8 mouse cellular contexts compared by ENCODE assay signal in genomic region chr14:103694295-103694694, GRCm38 (mm10). TPM values are rescaled to one million over a fixed set of nuclear protein-coding genes. Genes with fewer than 3 reads are reported as not detected.
DNase-seq lines count a peak whose midpoint lies in the region; ATAC-seq and TF ChIP-seq lines count a peak whose summit lies in the region.

No protein-coding gene starts in this region.

- H3K27ac ChIP-seq in intestine, embryonic 14.5 days (ENCODE audit: low read depth), result no peak overlapping the region
- no peak overlapping the region for H3K27ac ChIP-seq in intestine, embryonic 16.5 days (ENCODE audit: low read length)
- no peak overlapping the region for H3K27ac ChIP-seq in bone marrow, adult 2 months (ENCODE audit: control insufficient read depth, insufficient read depth, low read depth, low read length, poor library complexity)
- no peak overlapping the region for H3K27ac ChIP-seq in embryonic fibroblast, embryonic 13.5 days (ENCODE audit: insufficient read depth, low read length)
- no peak overlapping the region for H3K27ac ChIP-seq in kidney, embryonic 16.5 days (ENCODE audit: low read length)
- no peak overlapping the region for H3K27ac ChIP-seq in midbrain, embryonic 11.5 days (ENCODE audit: low read depth, low read length)
- H3K27ac ChIP-seq in stomach, postnatal 0 days (replicated peaks), result no peak overlapping the region

- H3K9ac ChIP-seq in intestine, embryonic 14.5 days (ENCODE audit: low read length), result no peak overlapping the region
- no peak overlapping the region for H3K9ac ChIP-seq in intestine, embryonic 16.5 days (ENCODE audit: low read depth, low read length)
- H3K9ac ChIP-seq in kidney, embryonic 16.5 days (replicated peaks; ENCODE audit: low read length), result no peak overlapping the region
- H3K9ac ChIP-seq in midbrain, embryonic 11.5 days (ENCODE audit: low read length), result no peak overlapping the region
- H3K9ac ChIP-seq in stomach, postnatal 0 days (ENCODE audit: low read length), result no peak overlapping the region

- no peaks in the 10 kb centered on the region for H3K4me1 ChIP-seq in intestine, embryonic 14.5 days (replicated peaks; ENCODE audit: control insufficient read depth, insufficient read depth, low read length)
- no peaks in the 10 kb centered on the region for H3K4me1 ChIP-seq in intestine, embryonic 16.5 days (ENCODE audit: control insufficient read depth, insufficient read depth, low read length)
- no peaks in the 10 kb centered on the region for H3K4me1 ChIP-seq in bone marrow, adult 2 months (ENCODE audit: control insufficient read depth, insufficient read depth, low read length)
- H3K4me1 ChIP-seq in embryonic fibroblast, embryonic 13.5 days (ENCODE audit: control insufficient read depth, insufficient read depth, low read length), result no peaks in the 10 kb centered on the region
- no peaks in the 10 kb centered on the region for H3K4me1 ChIP-seq in kidney, embryonic 16.5 days (ENCODE audit: insufficient read depth, low read length)
- H3K4me1 ChIP-seq in midbrain, embryonic 11.5 days (ENCODE audit: control insufficient read depth, insufficient read depth, low read length), result no peaks in the 10 kb centered on the region
- no peaks in the 10 kb centered on the region for H3K4me1 ChIP-seq in stomach, postnatal 0 days (replicated peaks; ENCODE audit: control insufficient read depth, insufficient read depth)

- peak; percentile 36; the same call in 1 of the 2 replicates for ATAC-seq in intestine, embryonic 14.5 days (replicated peaks; ENCODE audit: low FRiP score, low TSS enrichment, low read depth)
- no peak for ATAC-seq in intestine, embryonic 16.5 days
- ATAC-seq in kidney, embryonic 16.5 days (ENCODE audit: low FRiP score, low TSS enrichment), result peak; percentile 27; the same call in 1 of the 2 replicates
- peak; percentile 48; the same call in 1 of the 2 replicates for ATAC-seq in midbrain, embryonic 11.5 days (ENCODE audit: low FRiP score)
- ATAC-seq in stomach, postnatal 0 days (ENCODE audit: low FRiP score, low TSS enrichment), result no peak

- TF ChIP-seq EP300 in stomach, postnatal 0 days (optimal IDR thresholded peaks at IDR 0.05), result no peak

- peak; percentile 31; the same call in 1 of the 2 replicates for TF ChIP-seq CTCF in bone marrow, adult 2 months (IDR thresholded peaks at IDR 0.05; ENCODE audit: control insufficient read depth, insufficient read depth, low read length)
- peak; percentile 14; the same call in 1 of the 2 replicates for TF ChIP-seq CTCF in embryonic fibroblast, embryonic 13.5 days (IDR thresholded peaks at IDR 0.05; ENCODE audit: borderline replicate concordance, insufficient read depth, low read length)
- TF ChIP-seq CTCF in stomach, postnatal 0 days (IDR thresholded peaks at IDR 0.05; ENCODE audit: low read depth), result peak; percentile 96

- no peaks in the 10 kb centered on the region for H3K9me3 ChIP-seq in intestine, embryonic 14.5 days (ENCODE audit: control insufficient read depth, low read length)
- no peaks in the 10 kb centered on the region for H3K9me3 ChIP-seq in intestine, embryonic 16.5 days (ENCODE audit: control insufficient read depth, low read length)
- H3K9me3 ChIP-seq in kidney, embryonic 16.5 days (ENCODE audit: low read length), result no peaks in the 10 kb centered on the region
- H3K9me3 ChIP-seq in midbrain, embryonic 11.5 days (ENCODE audit: control insufficient read depth, low read length), result no peaks in the 10 kb centered on the region
- no peaks in the 10 kb centered on the region for H3K9me3 ChIP-seq in stomach, postnatal 0 days (ENCODE audit: control insufficient read depth, low read length)

- H3K4me2 ChIP-seq in intestine, embryonic 14.5 days (ENCODE audit: low read length), result no peak overlapping the region
- H3K4me2 ChIP-seq in intestine, embryonic 16.5 days (ENCODE audit: low read depth, low read length), result no peak overlapping the region
- no peak overlapping the region for H3K4me2 ChIP-seq in kidney, embryonic 16.5 days (replicated peaks; ENCODE audit: low read depth, low read length)
- no peak overlapping the region for H3K4me2 ChIP-seq in midbrain, embryonic 11.5 days
- H3K4me2 ChIP-seq in stomach, postnatal 0 days (replicated peaks; ENCODE audit: low read depth), result no peak overlapping the region

- H3K4me3 ChIP-seq in intestine, embryonic 14.5 days (ENCODE audit: low read depth, low read length), result no peak overlapping the region
- no peak overlapping the region for H3K4me3 ChIP-seq in intestine, embryonic 16.5 days (ENCODE audit: low read length)
- no peak overlapping the region for H3K4me3 ChIP-seq in bone marrow, adult 2 months (replicated peaks; ENCODE audit: control insufficient read depth, low read depth, low read length)
- H3K4me3 ChIP-seq in embryonic fibroblast, embryonic 13.5 days (ENCODE audit: insufficient read depth, low read length), result no peak overlapping the region
- H3K4me3 ChIP-seq in kidney, embryonic 16.5 days (ENCODE audit: low read length), result no peak overlapping the region
- H3K4me3 ChIP-seq in midbrain, embryonic 11.5 days (ENCODE audit: low read depth, low read length), result no peak overlapping the region
- H3K4me3 ChIP-seq in stomach, postnatal 0 days (ENCODE audit: low read depth, low read length), result no peak overlapping the region

- H3K36me3 ChIP-seq in intestine, embryonic 14.5 days (ENCODE audit: control insufficient read depth, insufficient read depth, low read length), result no peaks in the 10 kb centered on the region
- H3K36me3 ChIP-seq in intestine, embryonic 16.5 days (ENCODE audit: control insufficient read depth, insufficient read depth, low read length), result no peaks in the 10 kb centered on the region
- H3K36me3 ChIP-seq in kidney, embryonic 16.5 days (ENCODE audit: insufficient read depth, low read length), result no peaks in the 10 kb centered on the region
- H3K36me3 ChIP-seq in midbrain, embryonic 11.5 days (ENCODE audit: control insufficient read depth, insufficient read depth, low read length), result no peaks in the 10 kb centered on the region; the same call in 1 of the 2 replicates
- no peaks in the 10 kb centered on the region for H3K36me3 ChIP-seq in stomach, postnatal 0 days (ENCODE audit: control insufficient read depth, insufficient read depth, low read length)

- peak; percentile 76 for DNase-seq in intestine, embryonic 14.5 days (ENCODE audit: low spot score)
- peak; percentile 45 to 59 for DNase-seq in CD8-positive naive resting alpha-beta T cell, adult 2 months (ENCODE audit: low read depth in 2 of 2, low spot score in 2 of 2)
- DNase-seq in midbrain, embryonic 11.5 days (ENCODE audit: low spot score, missing footprints), result peak; percentile 94
- peak; percentile 53 for DNase-seq in stomach, postnatal 0 days (ENCODE audit: low spot score)

- H3K27me3 ChIP-seq in intestine, embryonic 14.5 days (replicated peaks; ENCODE audit: control insufficient read depth, insufficient read depth, low read length), result no peaks in the 10 kb centered on the region
- no peaks in the 10 kb centered on the region for H3K27me3 ChIP-seq in intestine, embryonic 16.5 days (replicated peaks; ENCODE audit: control insufficient read depth, insufficient read depth, low read length)
- no peaks in the 10 kb centered on the region for H3K27me3 ChIP-seq in kidney, embryonic 16.5 days (ENCODE audit: insufficient read depth, low read length)
- no peaks in the 10 kb centered on the region for H3K27me3 ChIP-seq in midbrain, embryonic 11.5 days (ENCODE audit: control insufficient read depth, insufficient read depth, low read length)
- H3K27me3 ChIP-seq in stomach, postnatal 0 days (ENCODE audit: control insufficient read depth, insufficient read depth, low read length), result no peaks in the 10 kb centered on the region

- no peak for TF ChIP-seq POLR2A in bone marrow, adult 2 months (IDR thresholded peaks at IDR 0.05; ENCODE audit: borderline replicate concordance, control insufficient read depth, low read depth, low read length)
- no peak for TF ChIP-seq POLR2A in embryonic fibroblast, embryonic 13.5 days (IDR thresholded peaks at IDR 0.05; ENCODE audit: low read depth, low read length)

- WGBS in intestine, embryonic 14.5 days, result 47% methylated on average over 1 of the region's 1 CpGs
- WGBS in intestine, embryonic 16.5 days, result 54% methylated on average over 1 of the region's 1 CpGs
- WGBS in bone marrow, adult 2 months, result 34% methylated on average over 1 of the region's 1 CpGs
- 46% methylated on average over 1 of the region's 1 CpGs for WGBS in kidney, embryonic 16.5 days
- 34% methylated on average over 1 of the region's 1 CpGs for WGBS in midbrain, embryonic 11.5 days
- WGBS in stomach, postnatal 0 days, result 31% methylated on average over 1 of the region's 1 CpGs

RNA-seq across cellular contexts. Expression of gene Slain1, which starts 44.3 kb away (rescaled TPM):
- 3.2 and 4.1 TPM in 2 replicates for polyA plus RNA-seq in intestine, embryonic 14.5 days (2014; fragmentation: Nextera tagmentation; extraction: Ambion mirVana)
- polyA plus RNA-seq in intestine, embryonic 16.5 days (2015; fragmentation: Nextera tagmentation; extraction: Ambion mirVana), result 0.57 and 0.71 TPM in 2 replicates
- 1.1 and 5.3 TPM in 2 replicates for polyA plus RNA-seq in bone marrow, adult 2 months (2011; ENCODE audit: insufficient read depth, insufficient read length, low replicate concordance, missing spikeins)
- 0.40 TPM in 1 of 2 replicates, not detected in the other for polyA plus RNA-seq in embryonic fibroblast, embryonic 13.5 days (2011; ENCODE audit: insufficient read length, low read depth, missing spikeins)
- 0.71 and 0.99 TPM in 2 replicates for polyA plus RNA-seq in kidney, embryonic 16.5 days (2015; fragmentation: Nextera tagmentation; extraction: Ambion mirVana)
- polyA plus RNA-seq in midbrain, embryonic 11.5 days (2014; fragmentation: Nextera tagmentation; extraction: Ambion mirVana), result 15.9 and 16.0 TPM in 2 replicates
- 0.93 and 1.1 TPM in 2 replicates for polyA plus RNA-seq in stomach, postnatal 0 days (2015; fragmentation: Nextera tagmentation; extraction: Ambion mirVana)

Comparison
In these comparisons a context has a peak if more than half of its experiments do, and no peak if none do; other contexts are left out.
1. ATAC-seq: peak in intestine, embryonic 14.5 days (single experiment), kidney, embryonic 16.5 days (single experiment) and midbrain, embryonic 11.5 days (single experiment); none in intestine, embryonic 16.5 days (single experiment) and stomach, postnatal 0 days (single experiment).
2. CTCF ChIP-seq: peak in every context shown above with its lines; median percentile 96 in stomach, postnatal 0 days; 31 in bone marrow, adult 2 months; 14 in embryonic fibroblast, embryonic 13.5 days.
3. Peak in every context shown above with its lines, with median percentiles within 50 percentile points of each other: DNase-seq.